Comparison of ENCODE assay signal across 8 mouse cellular contexts in genomic region chrX:161162314-161163068, GRCm38 (mm10). TPM values are rescaled to one million over a fixed set of nuclear protein-coding genes. Genes with fewer than 3 reads are reported as not detected.
DNase-seq lines count a peak whose midpoint lies in the region; ATAC-seq and TF ChIP-seq lines count a peak whose summit lies in the region.

No protein-coding gene starts in this region.

- ATAC-seq in hindbrain, embryonic 11.5 days (ENCODE audit: low FRiP score), result peak; percentile 97
- peak; percentile 80 for ATAC-seq in lung, postnatal 0 days

- peak overlapping the region; percentile 41 for H3K4me2 ChIP-seq in hindbrain, embryonic 11.5 days (replicated peaks; ENCODE audit: low read depth, low read length)
- H3K4me2 ChIP-seq in lung, postnatal 0 days (replicated peaks; ENCODE audit: low read depth, low read length), result peak overlapping the region; percentile 59

- DNase-seq in NIH3T3 (ENCODE audit: low read depth), result peak; percentile 69
- DNase-seq in cerebellum, postnatal 10 days, result peak; percentile 60 to 73
- peak; percentile 16 to 59 for DNase-seq in frontal cortex, adult 2 months (ENCODE audit: extremely low spot score in 1 of 2, low spot score in 1 of 2)
- DNase-seq in hindbrain, embryonic 11.5 days (ENCODE audit: low spot score), result peak; percentile 51
- DNase-seq in layer of hippocampus, postnatal 14 days (ENCODE audit: low spot score in 2 of 2), result peak; percentile 34 to 38
- DNase-seq in lung, postnatal 0 days (ENCODE audit: low spot score), result peak; percentile 56
- peak; percentile 71 for DNase-seq in retina, embryonic 14.5 days (ENCODE audit: low spot score)
- peak; percentile 30 for DNase-seq in thymus, postnatal 25 days

- no peak for TF ChIP-seq EP300 in lung, postnatal 0 days (IDR thresholded peaks at IDR 0.05)

- peak overlapping the region; percentile 46 for H3K4me3 ChIP-seq in hindbrain, embryonic 11.5 days (ENCODE audit: low read depth, low read length)
- peak overlapping the region; percentile 44 for H3K4me3 ChIP-seq in lung, postnatal 0 days (ENCODE audit: low read depth, low read length)

- no peaks in the 10 kb centered on the region for H3K36me3 ChIP-seq in hindbrain, embryonic 11.5 days (ENCODE audit: control insufficient read depth, insufficient read depth, low read length)
- no peaks in the 10 kb centered on the region for H3K36me3 ChIP-seq in lung, postnatal 0 days (ENCODE audit: insufficient read depth, low read length)

- no peak overlapping the region for H3K27ac ChIP-seq in hindbrain, embryonic 11.5 days (ENCODE audit: low read depth, low read length)
- H3K27ac ChIP-seq in lung, postnatal 0 days (ENCODE audit: low read length), result no peak overlapping the region

- H3K4me1 ChIP-seq in hindbrain, embryonic 11.5 days (replicated peaks; ENCODE audit: control insufficient read depth, insufficient read depth, low read length), result no peaks in the 10 kb centered on the region
- H3K4me1 ChIP-seq in lung, postnatal 0 days (ENCODE audit: insufficient read depth, low read depth, low read length), result no peaks in the 10 kb centered on the region

- no peaks in the 10 kb centered on the region for H3K9me3 ChIP-seq in hindbrain, embryonic 11.5 days (ENCODE audit: control insufficient read depth, low read length)
- no peaks in the 10 kb centered on the region for H3K9me3 ChIP-seq in lung, postnatal 0 days (ENCODE audit: low read length)

- peak overlapping the region; percentile 58 for H3K9ac ChIP-seq in hindbrain, embryonic 11.5 days (ENCODE audit: low read depth, low read length)
- no peak overlapping the region for H3K9ac ChIP-seq in lung, postnatal 0 days (replicated peaks; ENCODE audit: low read depth)

- no peaks in the 10 kb centered on the region; the same call in 1 of the 2 replicates for H3K27me3 ChIP-seq in hindbrain, embryonic 11.5 days (ENCODE audit: control insufficient read depth, insufficient read depth, low read length)
- no peaks in the 10 kb centered on the region for H3K27me3 ChIP-seq in lung, postnatal 0 days (replicated peaks; ENCODE audit: insufficient read depth, low read length)

- no peak for TF ChIP-seq CTCF in lung, postnatal 0 days (IDR thresholded peaks at IDR 0.05)

- 19% methylated on average over 22 of the region's 22 CpGs for WGBS in hindbrain, embryonic 11.5 days
- WGBS in lung, postnatal 0 days, result 13% methylated on average over 16 of the region's 22 CpGs

RNA-seq across cellular contexts. Expression of gene Scml2, which starts 45.5 kb away (rescaled TPM):
- polyA plus RNA-seq in frontal cortex, adult 2 months (2012; rRNA removed), result 1.4 and 2.3 TPM in 2 replicates
- 4.1 and 4.3 TPM in 2 replicates for polyA plus RNA-seq in hindbrain, embryonic 11.5 days (2014; fragmentation: Nextera tagmentation; extraction: Ambion mirVana)
- 1 to 10 TPM in 1 of 2 experiments, under 1 TPM in 1; 0.91 to 1.0 TPM for total RNA-seq in layer of hippocampus, postnatal 14 days (2021)
- 0.26 and 0.75 TPM in 2 replicates for polyA plus RNA-seq in lung, postnatal 0 days (2015; fragmentation: Nextera tagmentation; extraction: Ambion mirVana)
